Mouse (Mus musculus): ENCODE measurements at regions not wholly inside any gene's neighbourhood (a gene's known extent, or its start where the extent isn't known, plus 50 kb on each side); places are given as distances from the start of the nearest gene placed in this dataset.

DNA sequence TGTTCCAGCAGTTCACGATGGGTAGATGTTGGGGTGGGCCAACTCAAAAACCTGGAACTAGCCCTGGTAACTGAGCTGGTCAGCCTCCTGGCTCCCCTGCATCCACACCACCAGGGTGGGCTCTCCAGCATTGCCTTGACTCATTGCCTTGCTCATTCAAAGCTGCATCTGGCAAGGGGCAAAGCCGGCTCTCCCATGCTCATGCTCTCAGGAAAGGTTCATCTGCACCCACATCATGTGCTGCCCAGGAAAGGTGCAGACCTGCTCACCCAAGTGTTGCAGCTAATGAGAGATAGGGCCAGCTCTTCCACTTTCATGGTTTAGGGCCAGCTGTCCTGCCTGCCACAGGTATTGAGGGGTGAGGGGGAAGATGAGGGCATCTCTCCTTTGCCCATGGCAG, 437.9 kb downstream of the Glrx3 start:
- TF ChIP-seq POLR2AphosphoS2 (IDR thresholded peaks at IDR 0.05; ENCODE audit: low read length) (no peak), CTCF (IDR thresholded peaks at IDR 0.05 in 2 of 3, conservative IDR thresholded peaks at IDR 0.05 in 1 of 3; ENCODE audit: control insufficient read depth in 1 of 3, insufficient read depth in 1 of 3, low read depth in 2 of 3, low read length in 3 of 3, poor library complexity in 1 of 3, severe bottlenecking in 1 of 3) (no peak), ZKSCAN1 (IDR thresholded peaks at IDR 0.05; ENCODE audit: low read depth, low read length) (no peak)
